Mouse (Mus musculus) midbrain, embryonic 11.5 days (tissue): ENCODE measurements around the gene Ifng. TPM values are rescaled to one million over a fixed set of nuclear protein-coding genes. Genes with fewer than 3 reads are reported as not detected.

Experiments
- polyA plus RNA-seq: library from polyadenylated mRNA; unstranded; fragments of >200 nt; fragmentation: Nextera tagmentation; extraction: Ambion mirVana; gene quantifications from 2 replicates; pipeline ENCODE4 v1.2.1, GENCODE M21; 2014

Ifng gene
- polyA plus RNA-seq, 1 experiment from 2014 or later = not detected

Other genes with a start within 250 kb of the Ifng start
- 0.19 TPM in 1 of 2 replicates, not detected in the other for gene Il22, start 236.1 kb upstream of the Ifng start, polyA plus RNA-seq
- 0.08 TPM in 2 replicates for gene Gm32717, start 200.3 kb upstream of the Ifng start, polyA plus RNA-seq
- gene Gm32802, start 182.4 kb upstream of the Ifng start, polyA plus RNA-seq = 0.08 TPM in 2 replicates
- gene Iltifb, start 146.0 kb upstream of the Ifng start, polyA plus RNA-seq = not detected in 2 replicates
- gene Gm9040, start 114.1 kb upstream of the Ifng start, polyA plus RNA-seq = not detected in 2 replicates
- gene Gm9044, start 108.6 kb upstream of the Ifng start, polyA plus RNA-seq = not detected in 2 replicates
- gene Gm9045, start 103.2 kb upstream of the Ifng start, polyA plus RNA-seq = 0.11 TPM in 1 of 2 replicates, not detected in the other
- gene Gm9046, start 97.8 kb upstream of the Ifng start, polyA plus RNA-seq = not detected in 2 replicates
- not detected in 2 replicates for gene Gm9048, start 92.4 kb upstream of the Ifng start, polyA plus RNA-seq
- 0.11 TPM in 1 of 2 replicates, not detected in the other for gene Gm9049, start 86.9 kb upstream of the Ifng start, polyA plus RNA-seq